Mouse (Mus musculus) macrophage (primary cell): ENCODE measurements around the gene Zkscan1. TPM values are rescaled to one million over a fixed set of nuclear protein-coding genes. Genes with fewer than 3 reads are reported as not detected.
A peak's percentile ranks its signal among the peaks of the same experiment; 100 is the strongest.
"Not testable (repeated sequence)": the region's sequence is repeated elsewhere in the genome, so short reads cannot be mapped to it uniquely, and the experiment has no call there.

Experiments used
- H3K27ac ChIP-seq: fragments of 350-480 bp; formaldehyde crosslinking; 2 replicates; pipeline ENCODE4 v1.9.0; 2021
- H3K36me3 ChIP-seq: fragments of 350-480 bp; formaldehyde crosslinking; 2 replicates; pipeline ENCODE4 v1.9.0; 2021; ENCODE audit errors: inconsistent target
- H3K4me3 ChIP-seq: fragments of 350-480 bp; formaldehyde crosslinking; 2 replicates; pipeline ENCODE4 v1.9.0; 2021; ENCODE audit errors: inconsistent target
- H3K79me2 ChIP-seq: fragments of 350-480 bp; formaldehyde crosslinking; 2 replicates; pipeline ENCODE4 v1.9.0; 2021; ENCODE audit errors: inconsistent target
- WGBS: methylation state at CpG from one replicate; pipeline ENCODE4 v1.1.7; 2026; ENCODE audit warnings: inconsistent platforms; ENCODE audit not compliant: missing documents; 5-methylcytosine and 5-hydroxymethylcytosine counted together
- polyA plus RNA-seq: library from polyadenylated mRNA; stranded (reverse); fragments of 250-400 nt; gene quantifications from 3 replicates; pipeline ENCODE4 v1.2.4, GENCODE M21; 2018; ENCODE audit warnings: inconsistent platforms
- total RNA-seq, 78 experiments: library from RNA; depleted of rRNA; stranded (reverse); fragments of 250-400 nt; gene quantifications; 1 replicate in 9 of 78; 2 replicates in 24 of 78; 3 replicates in 43 of 78; 4 replicates in 2 of 78; pipeline ENCODE4 v1.2.4; 2018; ENCODE audit warnings: inconsistent platforms in 56 of 78

Gene Zkscan1
- 10 to 100 TPM in 24 of 26 experiments, 1 to 10 TPM in 2; 9.1 to 33.9 (median 15.7) TPM for total RNA-seq (2018; cell fraction: chromatin; rRNA removed)
- total RNA-seq (2018; cell fraction: cytosol; rRNA removed): 10 to 100 TPM in 20 of 26 experiments, 1 to 10 TPM in 6; 6.9 to 16.6 (median 13.5) TPM
- 10 to 100 TPM in 25 of 26 experiments, 1 to 10 TPM in 1; 9.8 to 33.4 (median 15.2) TPM for total RNA-seq (2018; cell fraction: nucleus; rRNA removed)
- 6.8 to 8.7 TPM (median 6.9 TPM) in 3 replicates for polyA plus RNA-seq

DNA sequence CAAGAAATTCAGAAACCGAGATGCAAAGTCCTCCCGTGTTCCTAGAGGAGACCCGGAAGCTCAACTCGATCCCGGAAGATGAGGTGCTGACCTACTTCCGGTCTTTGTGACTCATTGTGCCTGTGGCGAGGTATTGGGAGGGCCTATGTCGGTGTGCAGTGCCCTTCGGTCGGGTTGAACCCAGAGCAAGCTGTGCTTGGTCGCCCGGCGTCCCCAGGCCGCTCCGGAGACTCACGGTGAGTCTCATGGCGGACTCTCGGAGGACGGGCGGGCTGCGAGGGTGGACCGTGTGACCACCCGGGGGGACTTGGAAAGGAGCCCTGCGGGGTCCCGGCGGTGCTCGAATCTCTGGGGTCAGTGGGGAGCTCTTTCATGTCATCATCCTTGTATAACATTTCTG is at the start of gene Zkscan1:
Gene Zkscan1, plus strand, starts transcription at position 89 of the 400 bp plus-strand sequence.
- H3K36me3 ChIP-seq: no peaks in the 10 kb centered on the region
- 0% methylated on average over 27 of the region's 27 CpGs for WGBS

DNA sequence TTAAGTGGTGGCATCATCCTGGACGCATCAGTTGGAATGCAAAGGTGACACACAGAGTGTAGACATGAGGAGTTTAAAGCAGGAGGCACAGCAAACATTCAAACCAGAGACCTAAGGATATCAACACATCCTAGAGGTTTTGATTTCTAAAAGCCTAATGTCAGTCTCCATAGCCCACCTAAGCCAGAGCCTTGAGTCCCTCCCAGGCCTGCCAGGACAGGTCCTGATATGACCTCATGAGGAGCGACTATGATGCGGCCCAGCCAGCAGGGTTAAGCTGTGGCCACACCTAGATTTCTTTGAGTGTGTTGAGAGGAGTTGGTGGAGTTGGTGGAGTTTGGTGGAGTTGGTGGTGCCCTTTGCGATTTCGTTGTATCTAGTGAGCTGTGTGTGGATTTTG is 32.0 kb upstream of the Zkscan1 start, which contains the start of gene Smok3c:
Gene Smok3c, plus strand, starts transcription at position 301 of the 400 bp plus-strand sequence.
- not testable (repeated sequence) for H3K4me3 ChIP-seq, H3K36me3 ChIP-seq, H3K79me2 ChIP-seq, H3K27ac ChIP-seq
- WGBS: no CpG with 5 or more reads among the region's 5 CpGs

More for the DNA sequence above, at the start of gene Zkscan1:
- Histone ChIP-seq H3K79me2 (peaks cover 52% of the 10 kb centered on the region), H3K27ac (peak within 1 kb of the TSS; percentile 62), H3K4me3 (peak within 1 kb of the TSS; percentile 93)

- WGBS: 93% methylated on average over 4 of the region's 4 CpGs
- Histone ChIP-seq H3K27ac (no peak overlapping the region), H3K36me3 (no peaks in the 10 kb centered on the region), H3K79me2 (no peaks in the 10 kb centered on the region), H3K4me3 (no peak overlapping the region)
Measured at GRCm38 (mm10) chr5:138073803-138074202, 11.1 kb upstream of the Zkscan1 start.

GRCm38 (mm10) chr5:138075684-138076083 is 9.2 kb upstream of the Zkscan1 start:
- H3K79me2 ChIP-seq: no peaks in the 10 kb centered on the region
- 76% methylated on average over 3 of the region's 3 CpGs for WGBS
- no peaks in the 10 kb centered on the region for H3K36me3 ChIP-seq
- no peak overlapping the region for H3K27ac ChIP-seq
- H3K4me3 ChIP-seq: no peak overlapping the region

DNA sequence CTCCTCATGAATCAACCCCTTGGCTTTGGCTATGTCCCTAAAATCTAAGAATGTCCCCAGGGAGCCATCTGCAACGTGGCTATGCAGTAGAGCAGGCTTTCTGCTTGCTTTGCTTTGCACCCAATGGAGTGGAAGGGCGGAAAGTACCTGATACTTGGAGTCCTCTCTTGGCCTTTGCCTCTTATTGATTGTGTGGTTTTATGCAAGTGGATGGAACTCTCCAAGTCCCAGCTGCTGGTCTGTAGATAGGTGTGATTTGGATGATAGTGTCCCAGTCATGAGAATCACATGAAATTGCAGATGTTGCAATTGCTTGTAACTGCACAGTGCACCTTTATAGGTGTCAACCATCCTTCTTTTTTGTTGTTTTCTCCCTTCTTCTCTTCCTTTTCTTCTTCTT is 8.7 kb upstream of the Zkscan1 start:
- H3K4me3 ChIP-seq: no peak overlapping the region
- H3K36me3 ChIP-seq: no peaks in the 10 kb centered on the region
- 53% methylated on average over 2 of the region's 2 CpGs for WGBS
- no peak overlapping the region for H3K27ac ChIP-seq
- no peaks in the 10 kb centered on the region for H3K79me2 ChIP-seq

- 93% methylated on average over 5 of the region's 5 CpGs for WGBS
- Histone ChIP-seq H3K79me2 (peaks cover 6% of the 10 kb centered on the region), H3K36me3 (no peaks in the 10 kb centered on the region), H3K4me3 (no peak overlapping the region), H3K27ac (no peak overlapping the region)
Measured at GRCm38 (mm10) chr5:138080456-138080855, 4.4 kb upstream of the Zkscan1 start.

DNA sequence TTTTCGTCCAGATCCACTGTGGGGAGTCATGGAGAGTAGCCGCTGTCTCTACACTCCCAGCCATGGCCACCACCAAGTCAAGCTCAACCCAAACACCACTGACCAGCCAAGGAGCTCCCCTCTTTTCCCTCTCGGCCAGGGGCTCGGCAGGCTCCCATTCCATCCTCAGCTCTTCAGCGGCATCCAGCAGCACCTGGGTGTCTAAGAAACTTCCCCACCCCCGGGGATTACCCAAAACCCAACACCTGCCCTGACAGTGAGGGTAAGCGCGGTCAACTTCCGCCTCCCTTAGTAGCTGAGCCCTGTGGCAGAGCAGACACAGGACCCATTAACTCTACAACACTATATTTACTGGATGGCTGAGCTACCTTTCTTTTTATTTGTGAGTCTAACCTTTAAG is 3.4 kb upstream of the Zkscan1 start:
- WGBS: 87% methylated on average over 9 of the region's 9 CpGs
- no peak overlapping the region for H3K4me3 ChIP-seq
- H3K36me3 ChIP-seq: no peaks in the 10 kb centered on the region
- no peak overlapping the region for H3K27ac ChIP-seq
- peaks cover 16% of the 10 kb centered on the region for H3K79me2 ChIP-seq

DNA sequence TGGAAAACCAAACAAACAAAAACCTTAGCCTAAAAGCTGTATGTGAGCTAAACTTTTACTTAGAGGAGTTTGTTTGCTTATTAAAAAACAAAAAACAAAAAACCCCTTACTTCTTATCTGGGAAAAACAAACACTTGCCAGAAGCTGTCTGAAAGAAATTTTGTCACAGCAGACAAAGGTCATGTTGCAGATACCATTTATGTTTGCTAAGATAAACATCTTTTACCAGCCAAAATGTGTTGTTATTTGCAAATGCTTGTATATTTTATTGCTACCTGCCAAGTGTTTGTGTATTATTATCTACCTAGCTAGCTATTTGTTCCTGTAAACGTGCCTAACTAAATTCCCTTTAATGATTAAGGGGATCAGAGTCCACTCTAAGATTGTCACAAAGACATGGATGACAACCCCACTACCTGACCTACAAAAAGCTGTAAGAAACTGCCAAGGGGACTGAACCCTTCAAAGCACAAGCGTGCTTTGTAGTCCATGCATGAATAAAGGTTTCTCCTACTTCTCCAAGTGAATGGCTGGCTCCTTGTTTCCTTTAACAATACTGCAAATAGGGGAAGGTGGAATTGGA is 1.5 kb upstream of the Zkscan1 start:
- no peaks in the 10 kb centered on the region for H3K36me3 ChIP-seq
- H3K4me3 ChIP-seq: no peak overlapping the region
- H3K27ac ChIP-seq: no peak overlapping the region
- peaks cover 36% of the 10 kb centered on the region for H3K79me2 ChIP-seq
- 85% methylated on average over 2 of the region's 2 CpGs for WGBS

GRCm38 (mm10) chr5:138083936-138084335 is 948 bp upstream of the Zkscan1 start:
- no peak overlapping the region for H3K4me3 ChIP-seq
- no peak overlapping the region for H3K27ac ChIP-seq
- WGBS: 100% methylated on average over 2 of the region's 2 CpGs
- H3K36me3 ChIP-seq: no peaks in the 10 kb centered on the region
- peaks cover 41% of the 10 kb centered on the region for H3K79me2 ChIP-seq

GRCm38 (mm10) chr5:138084507-138084906 is 377 bp upstream of the Zkscan1 start:
- WGBS: 41% methylated on average over 2 of the region's 2 CpGs
- peak overlapping the region; percentile 93 for H3K4me3 ChIP-seq
- H3K27ac ChIP-seq: no peak overlapping the region

DNA sequence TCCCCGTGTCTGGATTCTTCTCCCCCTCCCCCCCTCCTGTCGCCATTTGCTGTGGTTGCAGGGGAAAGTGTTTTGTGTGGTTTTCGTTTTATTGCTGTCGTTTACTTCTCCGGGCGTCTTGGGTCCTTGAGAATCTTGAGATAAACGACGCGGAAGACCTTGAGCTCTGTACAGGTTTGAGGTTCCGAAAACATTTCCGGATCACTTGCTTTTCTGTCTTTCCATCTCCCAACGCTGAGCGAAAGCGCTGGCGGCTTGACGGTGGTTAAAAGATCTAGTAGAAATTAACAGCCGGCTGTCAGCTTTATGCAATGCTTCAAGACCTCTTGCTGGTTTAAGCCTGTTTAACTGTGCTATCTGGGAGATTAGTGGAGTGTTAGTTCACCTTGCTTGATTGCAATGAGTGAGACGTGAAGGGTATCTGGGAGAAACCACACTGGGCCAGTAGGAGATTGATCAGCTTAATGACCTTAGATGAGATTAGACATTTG is 582 bp downstream of the Zkscan1 start:
- Histone ChIP-seq H3K36me3 (no peaks in the 10 kb centered on the region), H3K79me2 (peaks cover 56% of the 10 kb centered on the region), H3K27ac (peak overlapping the region; percentile 62), H3K4me3 (peak overlapping the region; percentile 93)
- WGBS: under 1% methylated on average over 18 of the region's 18 CpGs

More at GRCm38 (mm10) chr5:138084507-138084906, 377 bp upstream of the Zkscan1 start:
- H3K79me2 ChIP-seq: peaks cover 47% of the 10 kb centered on the region
- H3K36me3 ChIP-seq: no peaks in the 10 kb centered on the region

DNA sequence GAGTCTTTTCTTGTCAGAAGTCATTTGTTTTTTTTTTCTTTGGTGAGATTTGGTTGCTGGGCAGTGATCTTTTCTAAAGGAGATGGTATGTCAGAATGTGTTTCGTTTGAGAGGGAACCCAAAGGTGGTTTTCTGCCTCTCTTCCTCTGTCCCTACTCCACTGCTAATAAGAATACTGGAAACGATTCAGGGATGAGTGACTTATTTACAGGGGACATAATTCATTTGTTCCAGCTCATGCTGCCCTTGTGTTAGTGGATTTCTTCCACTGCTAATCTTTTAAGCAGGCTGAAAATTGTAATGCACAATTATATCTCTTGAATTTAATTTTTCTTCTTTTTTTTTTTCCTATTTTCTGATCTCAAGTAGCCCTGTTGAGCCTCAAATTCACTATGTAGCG is 2.0 kb downstream of the Zkscan1 start:
- 97% methylated on average over 3 of the region's 3 CpGs for WGBS
- Histone ChIP-seq H3K36me3 (no peaks in the 10 kb centered on the region), H3K4me3 (no peak overlapping the region)

DNA sequence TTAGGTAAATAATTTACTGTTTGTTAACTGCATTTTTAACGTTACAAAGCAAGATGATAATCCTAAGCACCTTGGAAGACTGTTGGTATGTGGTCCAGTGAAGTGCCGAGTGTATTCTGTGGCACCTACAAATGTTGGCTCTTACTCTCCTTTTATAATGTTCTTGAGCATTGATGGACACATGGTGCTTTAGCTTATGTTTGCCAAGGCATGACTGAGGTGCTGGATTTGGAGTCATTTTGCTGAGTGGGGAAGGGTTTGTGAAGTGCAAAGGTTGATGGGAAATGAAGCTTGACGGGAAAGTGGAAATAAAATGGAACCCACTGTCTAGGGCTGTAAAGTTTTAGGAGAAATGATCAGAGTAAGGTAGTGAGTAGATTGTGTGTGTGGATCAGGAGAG is 3.5 kb downstream of the Zkscan1 start:
- H3K79me2 ChIP-seq: peaks cover 85% of the 10 kb centered on the region
- no peak overlapping the region for H3K4me3 ChIP-seq
- 93% methylated on average over 3 of the region's 3 CpGs for WGBS
- H3K27ac ChIP-seq: no peak overlapping the region
- peaks cover 9% of the 10 kb centered on the region for H3K36me3 ChIP-seq

More for the DNA sequence above, 2.0 kb downstream of the Zkscan1 start:
- Histone ChIP-seq H3K27ac (no peak overlapping the region), H3K79me2 (peaks cover 70% of the 10 kb centered on the region)

GRCm38 (mm10) chr5:138089108-138089551 is 4.2 kb downstream of the Zkscan1 start:
- Histone ChIP-seq H3K36me3 (peaks cover 15% of the 10 kb centered on the region), H3K27ac (no peak overlapping the region), H3K79me2 (peaks cover 91% of the 10 kb centered on the region), H3K4me3 (no peak overlapping the region)
- 90% methylated on average over 6 of the region's 6 CpGs for WGBS

DNA sequence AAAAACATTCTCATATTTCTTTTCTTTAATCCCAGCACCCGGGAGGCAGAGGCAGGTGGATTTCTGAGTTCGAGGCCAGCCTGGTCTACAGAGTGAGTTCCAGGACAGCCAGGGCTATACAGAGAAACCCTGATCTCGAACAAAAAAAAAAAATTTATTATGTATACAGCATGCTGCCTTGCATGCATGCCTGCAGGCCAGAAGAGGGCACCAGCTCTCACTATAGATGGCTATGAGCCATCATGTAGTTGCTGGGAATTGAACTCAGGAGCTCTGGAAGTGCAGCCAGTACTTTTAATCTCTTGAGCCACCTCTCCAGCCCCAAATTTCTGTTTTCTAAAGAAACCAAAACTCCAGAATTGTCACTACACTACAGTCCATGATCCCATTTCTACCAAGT is 5.4 kb downstream of the Zkscan1 start:
- Histone ChIP-seq H3K4me3 (no peak overlapping the region), H3K27ac (no peak overlapping the region), H3K36me3 (peaks cover 25% of the 10 kb centered on the region), H3K79me2 (peaks cover 92% of the 10 kb centered on the region)
- 69% methylated on average over 3 of the region's 3 CpGs for WGBS
